Mouse (Mus musculus) embryonic facial prominence, embryonic 11.5 days (tissue): ENCODE results near the gene Cux2. TPM values are rescaled to one million over a fixed set of nuclear protein-coding genes. Genes with fewer than 3 reads are reported as not detected.
A peak's percentile ranks its signal among the peaks of the same experiment; 100 is the strongest.

Experiments
- ATAC-seq: fragments of 200-750 bp; cut with Nextera tagmentation; replicated peaks from 2 replicates; pipeline ENCODE4 v1.8.0; 2017; ENCODE audit warnings: low read depth; ENCODE audit not compliant: insufficient number of reproducible peaks, low FRiP score, low TSS enrichment
- DNase-seq: peaks from one replicate; pipeline ENCODE4 v3.0.0-alpha.2; 2015; ENCODE audit warnings: low spot score
- H3K27ac ChIP-seq: fragments of 300-500 bp; sonication (generic); replicated peaks from 2 replicates; pipeline ENCODE4 v1.5.1; 2014; ENCODE audit warnings: mild to moderate bottlenecking, low read depth, low read length, control low read depth
- H3K27me3 ChIP-seq: fragments of 300-500 bp; sonication (generic); 2 replicates; pipeline ENCODE4 v1.6.1; 2014; ENCODE audit warnings: mild to moderate bottlenecking, low read length, moderate library complexity, mixed read lengths; ENCODE audit not compliant: control insufficient read depth, insufficient read depth
- H3K36me3 ChIP-seq: fragments of 300-500 bp; sonication (generic); replicated peaks from 2 replicates; pipeline ENCODE4 v1.6.1; 2014; ENCODE audit warnings: low read depth, mild to moderate bottlenecking, low read length, moderate library complexity, mixed read lengths; ENCODE audit not compliant: control insufficient read depth, insufficient read depth
- H3K4me1 ChIP-seq: fragments of 300-500 bp; sonication (generic); 2 replicates; pipeline ENCODE4 v1.6.1; 2014; ENCODE audit warnings: low read length, mixed read lengths; ENCODE audit not compliant: control insufficient read depth, insufficient read depth
- H3K4me2 ChIP-seq: fragments of 300-500 bp; sonication (generic); 2 replicates; pipeline ENCODE4 v1.6.1; 2014; ENCODE audit warnings: low read depth, mild to moderate bottlenecking, control low read depth, low read length, moderate library complexity
- H3K4me3 ChIP-seq: fragments of 300-500 bp; sonication (generic); 2 replicates; pipeline ENCODE4 v1.5.1; 2014; ENCODE audit warnings: low read depth, low read length, control low read depth
- H3K9ac ChIP-seq: fragments of 300-500 bp; sonication (generic); replicated peaks from 2 replicates; pipeline ENCODE4 v1.6.1; 2014; ENCODE audit warnings: mild to moderate bottlenecking, control low read depth, low read length
- H3K9me3 ChIP-seq: fragments of 300-500 bp; sonication (generic); replicated peaks from 2 replicates; pipeline ENCODE4 v1.6.1; 2016; ENCODE audit warnings: mild to moderate bottlenecking, low read length, inconsistent platforms, mixed read lengths; ENCODE audit not compliant: control insufficient read depth
- WGBS: fragments of 180-500 bp; shearing (Covaris S2); extraction: QIAGEN DNeasy Blood & Tissue Kit; methylation state at CpG from one replicate; pipeline ENCODE4 v1.1.7; 2014; 5-methylcytosine and 5-hydroxymethylcytosine counted together
- polyA plus RNA-seq: library from polyadenylated mRNA; unstranded; fragments of >200 nt; fragmentation: Nextera tagmentation; extraction: Ambion mirVana; gene quantifications from 2 replicates; pipeline ENCODE4 v1.2.1, GENCODE M21; 2014

The Cux2 gene
- polyA plus RNA-seq, 1 experiment from 2014 or later: 4.5 TPM

DNA sequence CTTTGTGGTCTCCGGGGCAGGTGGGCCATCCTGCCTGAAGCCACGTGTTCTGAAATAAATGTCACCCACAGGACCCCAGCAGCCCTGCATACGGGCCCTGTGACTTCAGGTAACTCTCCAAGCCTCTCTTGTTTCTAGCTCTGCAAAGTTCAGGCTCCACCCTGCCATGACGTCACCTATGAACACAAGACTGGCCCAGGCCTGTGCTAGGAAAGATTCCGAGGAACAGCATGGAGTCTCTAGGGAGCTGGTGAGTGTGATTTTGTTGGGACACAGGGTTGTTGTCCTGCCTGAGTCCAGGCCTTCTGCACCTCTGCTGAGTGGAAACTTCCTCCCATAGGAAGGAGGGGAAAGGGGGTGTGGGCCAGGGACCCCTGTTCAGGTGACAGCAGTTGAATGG is 181.9 kb downstream of the Cux2 start:
- H3K9me3 ChIP-seq: no peaks in the 10 kb centered on the region

DNA sequence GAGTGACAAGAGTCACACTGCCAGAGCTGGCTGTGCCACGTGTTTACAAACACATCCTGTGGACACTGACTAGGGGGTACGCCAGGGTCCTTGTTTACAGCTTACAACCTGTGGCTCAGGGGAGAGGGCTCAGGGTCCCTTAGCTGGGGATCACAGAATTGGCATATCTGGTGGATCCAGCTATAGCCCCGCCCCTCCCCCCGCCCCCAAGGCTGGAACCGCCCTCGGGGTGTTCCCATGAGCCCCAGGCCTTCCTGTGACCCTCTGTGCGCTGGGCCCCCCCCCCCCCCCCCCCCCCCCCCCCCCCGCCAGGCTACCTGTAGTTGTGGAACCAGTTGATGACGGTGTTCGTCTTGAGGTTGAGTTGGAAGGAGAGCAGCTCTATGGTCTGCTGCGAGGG is 185.6 kb downstream of the Cux2 start:
- ATAC-seq: no peak
- no peak overlapping the region for H3K4me3 ChIP-seq
- WGBS: 10% methylated on average over 7 of the region's 11 CpGs

More for the DNA sequence above, 181.9 kb downstream of the Cux2 start:
- Histone ChIP-seq H3K27ac (no peak overlapping the region), H3K4me1 (no peaks in the 10 kb centered on the region), H3K9ac (no peak overlapping the region), H3K4me2 (no peak overlapping the region), H3K27me3 (no peaks in the 10 kb centered on the region), H3K4me3 (no peak overlapping the region), H3K36me3 (no peaks in the 10 kb centered on the region)
- 59% methylated on average over 5 of the region's 5 CpGs for WGBS
- DNase-seq (no peak), ATAC-seq (no peak)

DNA sequence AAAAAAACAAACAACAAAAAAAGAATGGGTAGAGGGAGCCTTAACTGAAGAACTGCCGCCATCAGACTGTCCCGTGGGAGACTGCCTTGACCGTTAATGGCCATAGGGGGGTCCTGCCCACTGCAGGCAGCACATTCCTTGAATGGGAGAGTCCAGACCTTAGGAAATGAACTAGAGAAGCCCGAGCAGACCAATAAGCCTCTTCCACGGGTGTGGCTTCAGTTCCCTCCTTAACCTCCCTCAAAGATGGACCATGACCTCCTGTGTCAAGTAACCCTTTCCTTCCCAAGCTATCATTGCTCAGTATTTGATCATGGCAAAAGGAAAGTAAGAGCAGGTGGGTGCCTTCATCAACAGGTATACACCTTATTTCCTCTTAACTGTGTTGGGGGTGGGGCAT is 187.9 kb downstream of the Cux2 start:
- Histone ChIP-seq H3K4me1 (no peaks in the 10 kb centered on the region), H3K27ac (no peak overlapping the region), H3K4me3 (no peak overlapping the region), H3K4me2 (no peak overlapping the region), H3K9me3 (no peaks in the 10 kb centered on the region), H3K36me3 (no peaks in the 10 kb centered on the region), H3K27me3 (no peaks in the 10 kb centered on the region), H3K9ac (no peak overlapping the region)
- WGBS: 58% methylated on average over 5 of the region's 5 CpGs
- ATAC-seq (no peak), DNase-seq (no peak)

More for the DNA sequence above, 185.6 kb downstream of the Cux2 start:
- Histone ChIP-seq H3K4me1 (no peaks in the 10 kb centered on the region), H3K9ac (no peak overlapping the region), H3K4me2 (peak overlapping the region; percentile 34), H3K27me3 (no peaks in the 10 kb centered on the region), H3K27ac (no peak overlapping the region), H3K36me3 (no peaks in the 10 kb centered on the region), H3K9me3 (no peaks in the 10 kb centered on the region)
- no peak for DNase-seq

DNA sequence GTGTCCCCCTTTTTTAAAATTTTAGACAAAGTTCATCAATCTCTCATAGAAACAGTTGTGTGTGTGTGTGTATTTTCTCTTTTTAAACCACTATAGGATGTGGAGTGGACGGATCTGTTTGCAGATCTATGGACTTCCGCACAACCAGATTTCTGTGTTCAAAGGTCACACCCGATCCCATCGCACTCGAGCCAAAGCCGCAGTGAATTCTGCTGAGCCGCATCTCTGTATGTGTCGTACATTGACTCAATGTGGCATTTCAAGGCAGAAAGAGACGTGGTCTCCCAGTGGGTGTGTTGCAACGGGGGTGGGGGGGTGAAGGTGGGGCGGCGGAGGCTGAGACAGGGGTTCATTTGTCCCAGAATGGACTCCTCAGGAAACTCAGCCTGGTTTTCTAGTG is 191.5 kb downstream of the Cux2 start:
- H3K27me3 ChIP-seq: no peaks in the 10 kb centered on the region
- no peak overlapping the region for H3K27ac ChIP-seq
- ATAC-seq: no peak
- H3K4me1 ChIP-seq: no peaks in the 10 kb centered on the region
- no peak overlapping the region for H3K9ac ChIP-seq
- H3K4me3 ChIP-seq: no peak overlapping the region
- no peak for DNase-seq
- H3K36me3 ChIP-seq: peaks cover 3% of the 10 kb centered on the region; the same call in 1 of the 2 replicates
- H3K4me2 ChIP-seq: no peak overlapping the region
- WGBS: 88% methylated on average over 12 of the region's 12 CpGs
- H3K9me3 ChIP-seq: no peaks in the 10 kb centered on the region

DNA sequence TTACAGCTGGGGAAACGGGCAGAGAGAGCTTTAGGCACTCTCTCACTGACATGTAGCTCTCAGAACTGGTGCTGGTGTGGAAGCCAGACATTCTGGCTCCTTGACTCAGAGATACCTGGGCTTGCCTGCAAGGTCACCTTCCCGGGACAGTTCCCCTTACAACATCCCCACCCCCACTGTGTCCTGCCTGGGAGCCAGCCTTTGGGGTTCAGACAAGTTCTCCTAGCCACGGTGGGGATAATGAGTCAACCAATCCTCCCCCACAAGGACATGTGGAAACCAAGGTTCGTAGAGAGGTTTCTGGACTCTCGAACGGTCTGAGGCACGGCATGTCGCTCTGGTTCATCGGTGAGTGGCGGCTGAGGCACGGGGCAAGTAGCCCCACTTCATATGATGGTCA is 193.2 kb downstream of the Cux2 start:
- WGBS: 84% methylated on average over 11 of the region's 11 CpGs
- no peak for DNase-seq
- H3K4me1 ChIP-seq: no peaks in the 10 kb centered on the region
- ATAC-seq: no peak
- H3K4me3 ChIP-seq: no peak overlapping the region
- H3K9ac ChIP-seq: no peak overlapping the region
- H3K4me2 ChIP-seq: no peak overlapping the region
- H3K9me3 ChIP-seq: no peaks in the 10 kb centered on the region
- H3K36me3 ChIP-seq: peaks cover 11% of the 10 kb centered on the region
- no peak overlapping the region for H3K27ac ChIP-seq
- H3K27me3 ChIP-seq: no peaks in the 10 kb centered on the region

DNA sequence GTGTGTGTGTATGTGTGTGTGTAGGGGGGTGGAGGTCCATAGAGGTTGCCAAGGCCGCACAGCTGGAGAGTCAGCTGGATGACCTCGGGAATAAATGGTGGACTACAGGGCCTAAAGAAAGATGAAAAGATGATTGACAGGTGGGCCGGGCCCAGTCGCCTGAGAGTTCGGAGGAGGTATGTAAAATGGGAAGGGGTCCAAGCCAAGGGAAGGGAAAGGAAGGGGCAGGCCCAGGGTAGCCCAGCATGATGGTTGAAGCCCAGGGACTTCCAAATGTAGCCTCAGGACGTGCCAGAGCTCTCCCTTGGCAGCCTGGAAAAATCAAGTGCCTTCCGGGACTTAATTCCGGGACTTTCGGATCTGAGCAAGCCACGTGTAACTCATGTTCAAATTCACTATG is 195.1 kb downstream of the Cux2 start:
- no peak overlapping the region for H3K4me3 ChIP-seq
- peaks cover 6% of the 10 kb centered on the region; the same call in 1 of the 2 replicates for H3K4me1 ChIP-seq
- peaks cover 14% of the 10 kb centered on the region for H3K36me3 ChIP-seq
- no peak overlapping the region for H3K27ac ChIP-seq
- no peaks in the 10 kb centered on the region for H3K9me3 ChIP-seq
- H3K27me3 ChIP-seq: no peaks in the 10 kb centered on the region
- ATAC-seq: no peak
- no peak overlapping the region for H3K9ac ChIP-seq
- no peak for DNase-seq
- WGBS: 81% methylated on average over 10 of the region's 10 CpGs
- H3K4me2 ChIP-seq: no peak overlapping the region

DNA sequence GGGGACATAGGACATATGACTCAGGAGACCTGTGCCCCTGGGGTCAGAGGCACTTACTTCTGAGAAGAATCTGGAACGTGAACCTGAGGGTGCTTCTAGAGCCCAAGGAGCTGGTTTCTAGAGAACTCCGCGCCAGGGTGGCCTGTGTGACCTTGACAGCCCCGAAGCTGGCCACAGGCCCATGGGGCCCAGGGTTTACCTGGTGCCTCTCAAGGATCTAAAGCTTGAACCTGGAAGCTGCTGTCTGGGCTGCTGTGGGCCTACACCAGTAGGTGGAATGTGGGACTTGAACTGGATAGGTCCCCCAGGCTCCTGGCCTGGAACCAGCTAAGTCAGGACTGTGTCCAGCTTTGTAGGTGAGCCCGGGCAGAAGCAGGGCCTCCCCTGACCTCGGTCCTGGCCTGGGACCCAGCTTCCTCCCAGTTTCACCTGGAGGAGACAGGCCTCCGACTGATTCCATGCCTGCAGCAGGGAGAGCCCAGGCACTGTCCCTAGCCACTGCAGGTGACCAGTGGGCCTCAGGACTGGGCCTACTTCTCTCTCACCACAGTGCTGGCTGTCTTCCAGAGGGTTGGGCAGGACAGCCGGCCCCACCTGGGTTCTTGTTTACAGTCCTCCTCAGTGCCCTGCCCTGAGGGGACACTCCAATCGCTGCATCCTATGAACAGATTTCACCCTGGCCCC is 196.4 kb downstream of the Cux2 start:
- WGBS: 89% methylated on average over 9 of the region's 9 CpGs
- DNase-seq (no peak), ATAC-seq (no peak)
- Histone ChIP-seq H3K9ac (no peak overlapping the region), H3K27ac (no peak overlapping the region), H3K9me3 (no peaks in the 10 kb centered on the region), H3K27me3 (no peaks in the 10 kb centered on the region), H3K4me2 (no peak overlapping the region), H3K4me1 (peaks cover 6% of the 10 kb centered on the region; the same call in 1 of the 2 replicates), H3K36me3 (peaks cover 14% of the 10 kb centered on the region), H3K4me3 (no peak overlapping the region)

DNA sequence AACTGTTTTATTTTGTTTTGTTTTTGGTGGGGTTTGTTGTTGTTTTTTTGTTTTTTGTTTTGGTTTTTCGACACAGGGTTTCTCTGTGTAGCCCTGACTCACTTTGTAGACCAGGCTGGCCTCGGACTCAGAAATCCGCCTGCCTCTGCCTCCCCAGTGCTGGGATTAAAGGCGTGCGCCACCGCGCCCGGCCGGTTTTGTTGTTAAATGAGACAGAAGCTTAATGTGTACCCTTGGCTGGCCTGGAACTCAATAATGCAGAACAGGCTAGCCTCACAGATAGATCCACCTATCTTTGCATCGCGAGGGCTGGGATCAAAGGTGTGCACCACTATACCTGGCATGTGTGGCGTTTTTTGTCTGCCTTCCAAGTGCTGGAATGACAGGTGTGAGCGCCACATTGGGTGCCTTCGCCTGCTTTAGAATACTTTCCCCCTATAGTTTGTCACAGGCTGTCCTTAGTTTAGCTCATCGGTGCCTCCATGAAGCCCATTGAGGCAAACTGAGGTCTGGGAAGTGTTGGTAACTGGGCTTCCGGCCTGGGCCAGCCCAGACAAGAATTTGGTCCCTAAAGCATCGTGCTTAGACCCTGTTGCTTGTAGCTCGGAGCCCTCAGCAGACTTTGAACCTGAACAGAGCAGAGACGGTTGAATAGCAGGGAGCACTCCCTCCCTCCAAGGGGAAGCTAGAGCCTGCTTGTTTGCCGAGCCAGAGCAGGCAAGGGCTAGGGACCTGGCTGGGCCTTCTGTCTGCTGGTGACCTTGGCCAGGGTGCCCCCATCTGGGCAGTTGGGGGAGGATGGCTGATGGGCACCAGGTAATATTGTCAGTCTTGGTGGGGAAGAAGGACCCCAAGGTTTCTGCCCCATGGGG is 200.2 kb downstream of the Cux2 start:
- DNase-seq (no peak), ATAC-seq (no peak)
- H3K4me2 ChIP-seq: peak overlapping the region; percentile 71
- H3K4me3 ChIP-seq: peak overlapping the region; percentile 90
- H3K27me3 ChIP-seq: no peaks in the 10 kb centered on the region; the same call in 1 of the 2 replicates
- no peak overlapping the region for H3K27ac ChIP-seq
- H3K36me3 ChIP-seq: peaks cover 14% of the 10 kb centered on the region
- no peaks in the 10 kb centered on the region for H3K9me3 ChIP-seq
- H3K9ac ChIP-seq: peak overlapping the region; percentile 86
- 43% methylated on average over 20 of the region's 20 CpGs for WGBS
- peaks cover 6% of the 10 kb centered on the region; the same call in 1 of the 2 replicates for H3K4me1 ChIP-seq
